Mouse (Mus musculus) lung, adult 2 months (tissue): ENCODE results near the gene Ncapd2.

ENCODE experiments used
- CTCF ChIP-seq: fragments of 200-500 bp; IDR thresholded peaks from 2 replicates; pipeline ENCODE4 v1.5.1; 2011; ENCODE audit warnings: mild to moderate bottlenecking, low read length, control low read depth; ENCODE audit not compliant: insufficient read depth
- POLR2A ChIP-seq: fragments of 200-500 bp; IDR thresholded peaks from 2 replicates; pipeline ENCODE4 v1.6.1; 2011; ENCODE audit warnings: low read depth, mild to moderate bottlenecking, control low read depth, low read length, borderline replicate concordance; ENCODE audit errors: extremely low read depth

DNA sequence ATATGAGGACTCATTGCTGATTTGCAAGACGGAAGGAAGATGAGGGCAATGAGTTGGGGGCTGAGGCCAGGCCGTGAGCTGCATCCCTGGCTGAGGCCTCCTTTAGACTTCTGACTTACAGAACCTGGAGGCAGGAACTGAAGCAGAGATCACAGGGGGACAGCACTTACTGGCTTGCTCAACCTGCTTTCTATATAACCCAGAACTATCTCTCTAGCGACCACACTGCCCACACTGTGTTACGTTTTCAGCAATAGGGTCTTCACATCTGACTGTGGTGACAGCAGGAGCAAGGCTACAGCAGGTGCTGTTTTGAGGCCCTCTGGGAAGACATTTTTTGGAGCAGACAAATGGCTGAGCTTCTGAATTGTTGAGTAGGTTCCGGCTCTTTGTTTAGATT, 49.1 kb upstream of the Ncapd2 start:
- TF ChIP-seq CTCF (no peak), POLR2A (no peak)
